Mouse (Mus musculus): ENCODE measurements around the gene Mcm5. TPM values are rescaled to one million over a fixed set of nuclear protein-coding genes. Genes with fewer than 3 reads are reported as not detected.

Mcm5 gene
- total and polyA plus RNA-seq, 2 experiments, result 2.2 to 2.8 TPM

- Histone ChIP-seq H3K4me3 (ENCODE audit: insufficient read depth, low read depth, low read length) (no peak overlapping the region), H3K36me3 (ENCODE audit: control insufficient read depth, insufficient read depth, low read length) (no peaks in the 10 kb centered on the region), H3K4me1 (ENCODE audit: control insufficient read depth, insufficient read depth, low read length) (no peaks in the 10 kb centered on the region), H3K9ac (ENCODE audit: low read depth, low read length) (no peak overlapping the region), H3K79me2 (ENCODE audit: control insufficient read depth, insufficient read depth, low read length) (no peaks in the 10 kb centered on the region), H3K27me3 (ENCODE audit: control insufficient read depth, insufficient read depth, low read length) (no peaks in the 10 kb centered on the region), H3K27ac (replicated peaks; ENCODE audit: insufficient read depth, low read depth, low read length) (no peak overlapping the region)
- no peak for DNase-seq (ENCODE audit: extremely low read depth, low read depth, low spot score)
- WGBS, result 87% methylated on average over 1 of the region's 1 CpGs
- TF ChIP-seq CTCF (IDR thresholded peaks at IDR 0.05; ENCODE audit: low read depth, low read length), result no peak
- TF ChIP-seq POLR2A (IDR thresholded peaks at IDR 0.05; ENCODE audit: extremely low read depth, insufficient read depth, low read length), result no peak
These were observed 18.0 kb downstream of the Mcm5 start for GRCm38 (mm10) chr8:75127406-75127805.

GRCm38 (mm10) chr8:75132485-75132884, 23.1 kb downstream of the Mcm5 start:
- H3K36me3 ChIP-seq (ENCODE audit: control insufficient read depth, insufficient read depth, low read length), result no peaks in the 10 kb centered on the region
- WGBS, result 17% methylated on average over 3 of the region's 3 CpGs
- no peak overlapping the region for H3K27ac ChIP-seq (replicated peaks; ENCODE audit: insufficient read depth, low read depth, low read length)
- DNase-seq (ENCODE audit: extremely low read depth, low read depth, low spot score), result peak; percentile 43
- no peaks in the 10 kb centered on the region for H3K4me1 ChIP-seq (ENCODE audit: control insufficient read depth, insufficient read depth, low read length)
- H3K27me3 ChIP-seq (ENCODE audit: control insufficient read depth, insufficient read depth, low read length), result no peaks in the 10 kb centered on the region
- H3K79me2 ChIP-seq (ENCODE audit: control insufficient read depth, insufficient read depth, low read length), result no peaks in the 10 kb centered on the region
- no peak overlapping the region for H3K9ac ChIP-seq (ENCODE audit: low read depth, low read length)
- no peak overlapping the region for H3K4me3 ChIP-seq (ENCODE audit: insufficient read depth, low read depth, low read length)
- TF ChIP-seq CTCF (IDR thresholded peaks at IDR 0.05; ENCODE audit: low read depth, low read length) (peak; percentile 73), POLR2A (IDR thresholded peaks at IDR 0.05; ENCODE audit: extremely low read depth, insufficient read depth, low read length) (no peak)

- Histone ChIP-seq H3K36me3 (ENCODE audit: control insufficient read depth, insufficient read depth, low read length) (no peaks in the 10 kb centered on the region), H3K4me3 (ENCODE audit: insufficient read depth, low read depth, low read length) (no peak overlapping the region), H3K79me2 (ENCODE audit: control insufficient read depth, insufficient read depth, low read length) (no peaks in the 10 kb centered on the region), H3K9ac (ENCODE audit: low read depth, low read length) (no peak overlapping the region), H3K27me3 (ENCODE audit: control insufficient read depth, insufficient read depth, low read length) (no peaks in the 10 kb centered on the region), H3K27ac (replicated peaks; ENCODE audit: insufficient read depth, low read depth, low read length) (no peak overlapping the region), H3K4me1 (ENCODE audit: control insufficient read depth, insufficient read depth, low read length) (no peaks in the 10 kb centered on the region)
- WGBS, result 97% methylated on average over 2 of the region's 2 CpGs
- TF ChIP-seq POLR2A (IDR thresholded peaks at IDR 0.05; ENCODE audit: extremely low read depth, insufficient read depth, low read length), result no peak
- DNase-seq (ENCODE audit: extremely low read depth, low read depth, low spot score), result no peak
These were observed 24.0 kb downstream of the Mcm5 start for GRCm38 (mm10) chr8:75133399-75133798.

- Histone ChIP-seq H3K79me2 (ENCODE audit: control insufficient read depth, insufficient read depth, low read length) (no peaks in the 10 kb centered on the region), H3K36me3 (ENCODE audit: control insufficient read depth, insufficient read depth, low read length) (no peaks in the 10 kb centered on the region), H3K4me1 (ENCODE audit: control insufficient read depth, insufficient read depth, low read length) (no peaks in the 10 kb centered on the region), H3K27me3 (ENCODE audit: control insufficient read depth, insufficient read depth, low read length) (no peaks in the 10 kb centered on the region), H3K4me3 (ENCODE audit: insufficient read depth, low read depth, low read length) (no peak overlapping the region), H3K27ac (replicated peaks; ENCODE audit: insufficient read depth, low read depth, low read length) (no peak overlapping the region), H3K9ac (ENCODE audit: low read depth, low read length) (no peak overlapping the region)
- no peak for DNase-seq (ENCODE audit: extremely low read depth, low read depth, low spot score)
- 59% methylated on average over 2 of the region's 2 CpGs for WGBS
- TF ChIP-seq CTCF (IDR thresholded peaks at IDR 0.05; ENCODE audit: low read depth, low read length) (no peak), POLR2A (IDR thresholded peaks at IDR 0.05; ENCODE audit: extremely low read depth, insufficient read depth, low read length) (no peak)
These were observed 25.4 kb downstream of the Mcm5 start for GRCm38 (mm10) chr8:75134603-75135391.

- 40% methylated on average over 1 of the region's 1 CpGs for WGBS
- no peaks in the 10 kb centered on the region for H3K36me3 ChIP-seq (ENCODE audit: control insufficient read depth, insufficient read depth, low read length)
- no peak overlapping the region for H3K27ac ChIP-seq (replicated peaks; ENCODE audit: insufficient read depth, low read depth, low read length)
- no peaks in the 10 kb centered on the region for H3K27me3 ChIP-seq (ENCODE audit: control insufficient read depth, insufficient read depth, low read length)
- H3K79me2 ChIP-seq (ENCODE audit: control insufficient read depth, insufficient read depth, low read length), result no peaks in the 10 kb centered on the region
- no peak for TF ChIP-seq CTCF (IDR thresholded peaks at IDR 0.05; ENCODE audit: low read depth, low read length)
- no peak for TF ChIP-seq POLR2A (IDR thresholded peaks at IDR 0.05; ENCODE audit: extremely low read depth, insufficient read depth, low read length)
- H3K4me3 ChIP-seq (ENCODE audit: insufficient read depth, low read depth, low read length), result no peak overlapping the region
- no peak for DNase-seq (ENCODE audit: extremely low read depth, low read depth, low spot score)
- H3K4me1 ChIP-seq (ENCODE audit: control insufficient read depth, insufficient read depth, low read length), result no peaks in the 10 kb centered on the region
- no peak overlapping the region for H3K9ac ChIP-seq (ENCODE audit: low read depth, low read length)
These were observed 26.4 kb downstream of the Mcm5 start for GRCm38 (mm10) chr8:75135756-75136155.

- H3K27ac ChIP-seq (replicated peaks; ENCODE audit: insufficient read depth, low read depth, low read length), result no peak overlapping the region
- no peaks in the 10 kb centered on the region for H3K4me1 ChIP-seq (ENCODE audit: control insufficient read depth, insufficient read depth, low read length)
- 79% methylated on average over 2 of the region's 2 CpGs for WGBS
- no peaks in the 10 kb centered on the region for H3K27me3 ChIP-seq (ENCODE audit: control insufficient read depth, insufficient read depth, low read length)
- no peak overlapping the region for H3K4me3 ChIP-seq (ENCODE audit: insufficient read depth, low read depth, low read length)
- H3K9ac ChIP-seq (ENCODE audit: low read depth, low read length), result no peak overlapping the region
- H3K36me3 ChIP-seq (ENCODE audit: control insufficient read depth, insufficient read depth, low read length), result no peaks in the 10 kb centered on the region
- DNase-seq (ENCODE audit: extremely low read depth, low read depth, low spot score), result no peak
- H3K79me2 ChIP-seq (ENCODE audit: control insufficient read depth, insufficient read depth, low read length), result no peaks in the 10 kb centered on the region
- TF ChIP-seq CTCF (IDR thresholded peaks at IDR 0.05; ENCODE audit: low read depth, low read length) (no peak), POLR2A (IDR thresholded peaks at IDR 0.05; ENCODE audit: extremely low read depth, insufficient read depth, low read length) (no peak)
These were observed 26.9 kb downstream of the Mcm5 start for GRCm38 (mm10) chr8:75136256-75136655.

Data from liver, adult 2 months (tissue).